Mouse (Mus musculus) brain, embryonic 14.5 days (tissue): ENCODE measurements at regions not wholly inside any gene's neighbourhood (a gene's known extent, or its start where the extent isn't known, plus 50 kb on each side); places are given as distances from the start of the nearest gene placed in this dataset.

Experiments used
- CTCF ChIP-seq: fragments of 200-500 bp; IDR thresholded peaks from 2 replicates; pipeline ENCODE4 v1.5.1; 2012; ENCODE audit warnings: inconsistent platforms, mild to moderate bottlenecking, moderate library complexity, borderline replicate concordance; ENCODE audit not compliant: insufficient read depth, insufficient read length; ENCODE audit errors: extremely low read depth
- POLR2A ChIP-seq: fragments of 200-500 bp; IDR thresholded peaks from 2 replicates; pipeline ENCODE4 v1.6.1; 2012; ENCODE audit warnings: mild to moderate bottlenecking, inconsistent platforms, borderline replicate concordance; ENCODE audit not compliant: poor library complexity, insufficient read depth, insufficient read length, severe bottlenecking; ENCODE audit errors: extremely low read depth

DNA sequence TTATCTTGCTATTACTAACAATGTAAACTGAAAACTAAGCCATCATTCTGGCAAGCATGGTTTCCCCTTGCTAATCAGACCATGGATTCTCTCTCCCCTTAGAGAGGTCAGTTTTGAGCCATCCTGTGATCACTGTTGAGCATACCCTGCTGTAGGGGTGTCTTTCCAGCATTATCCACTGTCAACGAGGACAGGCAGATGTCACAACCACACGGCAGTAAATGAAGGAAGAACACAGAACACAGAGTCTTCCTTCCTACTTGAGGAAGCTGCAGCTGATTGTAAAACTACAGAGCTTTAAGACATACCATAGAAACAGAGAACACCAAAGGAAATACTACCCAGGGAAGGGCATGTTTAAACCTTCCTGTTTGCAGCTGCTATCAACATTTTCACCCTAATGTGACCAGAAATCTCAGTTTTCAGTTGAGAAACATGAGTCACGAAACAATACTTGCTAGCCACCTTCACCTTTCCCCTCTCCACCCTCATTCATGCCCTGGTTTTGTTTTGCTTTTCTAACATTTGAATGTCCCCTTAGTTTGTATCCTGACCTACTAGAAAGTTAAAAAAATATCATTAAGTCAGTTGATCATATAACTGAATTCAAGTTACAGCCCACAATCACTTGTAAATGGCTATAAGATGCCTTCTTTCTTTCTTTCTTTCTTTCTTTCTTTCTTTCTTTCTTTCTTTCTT is 356.8 kb upstream of the Cited2 start:
- TF ChIP-seq CTCF: no peak
- no peak for TF ChIP-seq POLR2A
